Mouse (Mus musculus) small intestine, adult 2 months (tissue): ENCODE results near the gene Tnfsf14.

Source experiments
- CTCF ChIP-seq: fragments of 200-500 bp; IDR thresholded peaks from 2 replicates; pipeline ENCODE4 v1.5.1; 2012; ENCODE audit warnings: low read depth, mild to moderate bottlenecking, control low read depth, inconsistent platforms, low read length, moderate library complexity, mixed read lengths; ENCODE audit not compliant: insufficient replicate concordance, insufficient read length; ENCODE audit errors: extremely low read depth
- POLR2A ChIP-seq: fragments of 200-500 bp; IDR thresholded peaks from 2 replicates; pipeline ENCODE4 v1.6.1; 2012; ENCODE audit warnings: low read depth, mild to moderate bottlenecking, control low read depth, inconsistent platforms, low read length, moderate library complexity

DNA sequence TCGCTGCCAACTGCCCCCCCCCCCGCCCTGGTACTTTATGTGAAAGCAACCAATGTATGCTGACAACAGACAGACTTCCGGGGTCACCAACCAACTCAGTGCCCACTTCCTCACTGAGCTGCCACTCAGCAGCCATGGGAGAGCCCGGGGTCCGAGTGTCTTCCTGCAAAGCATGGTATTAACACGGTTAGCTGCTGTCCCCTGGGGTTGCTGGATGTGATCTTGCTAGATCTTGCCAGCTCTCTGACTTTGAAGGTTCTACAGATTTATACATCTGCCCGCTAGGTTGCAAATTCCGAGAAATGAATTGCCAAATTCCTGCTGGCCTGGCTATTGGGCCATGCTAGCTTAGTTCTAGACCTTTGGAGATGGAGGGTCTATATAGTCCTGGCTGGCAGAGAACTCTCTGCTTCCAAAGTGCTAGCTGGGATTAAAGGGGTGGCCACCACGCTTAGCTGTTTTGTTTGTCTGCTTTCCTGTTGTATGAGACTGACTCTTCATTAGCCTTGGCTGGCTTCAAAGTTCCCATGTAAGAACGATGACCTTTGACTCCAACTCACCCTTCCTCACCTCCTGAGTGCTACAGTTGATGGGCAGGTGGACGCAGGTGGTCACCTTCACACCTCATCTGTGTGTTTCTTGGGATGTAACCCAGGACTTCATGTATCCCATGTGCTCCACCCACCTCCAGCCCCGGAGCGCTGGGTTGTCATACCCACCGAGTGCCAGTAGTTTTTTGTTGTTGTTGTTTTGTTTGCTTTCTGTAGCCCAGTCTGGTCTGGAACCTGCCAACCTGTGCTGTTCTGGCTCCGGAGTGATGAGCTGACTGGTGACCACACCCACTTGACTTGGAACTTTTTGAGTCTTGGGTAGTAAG, 36.1 kb upstream of the Tnfsf14 start:
- TF ChIP-seq POLR2A (no peak), CTCF (no peak)
